Comparison of ENCODE assay signal across 8 mouse cellular contexts in genomic region chr6:125096597-125097345, GRCm38 (mm10). TPM values are rescaled to one million over a fixed set of nuclear protein-coding genes. Genes with fewer than 3 reads are reported as not detected.
DNase-seq lines count a peak whose midpoint lies in the region; ATAC-seq and TF ChIP-seq lines count a peak whose summit lies in the region.

No protein-coding gene starts in this region.

- H3K36me3 ChIP-seq in forebrain, postnatal 0 days (ENCODE audit: insufficient read depth) = peaks cover 17% of the 10 kb centered on the region
- H3K36me3 ChIP-seq in hindbrain, embryonic 13.5 days = peaks cover 36% of the 10 kb centered on the region
- H3K36me3 ChIP-seq in limb, embryonic 11.5 days (ENCODE audit: control insufficient read depth, insufficient read depth, low read length) = peaks cover 21% of the 10 kb centered on the region
- H3K36me3 ChIP-seq in midbrain, embryonic 11.5 days (ENCODE audit: control insufficient read depth, insufficient read depth, low read length) = peaks cover 17% of the 10 kb centered on the region

- H3K9ac ChIP-seq in forebrain, postnatal 0 days = peak overlapping the region; percentile 83
- peak overlapping the region; percentile 97 for H3K9ac ChIP-seq in hindbrain, embryonic 13.5 days
- H3K9ac ChIP-seq in limb, embryonic 11.5 days (ENCODE audit: low read length) = peak overlapping the region; percentile 89
- H3K9ac ChIP-seq in midbrain, embryonic 11.5 days (ENCODE audit: low read length) = peak overlapping the region; percentile 94

- H3K27me3 ChIP-seq in forebrain, postnatal 0 days (ENCODE audit: insufficient read depth, low read length) = no peaks in the 10 kb centered on the region
- H3K27me3 ChIP-seq in hindbrain, embryonic 13.5 days = no peaks in the 10 kb centered on the region
- H3K27me3 ChIP-seq in limb, embryonic 11.5 days (ENCODE audit: control insufficient read depth, insufficient read depth, low read length) = no peaks in the 10 kb centered on the region
- no peaks in the 10 kb centered on the region for H3K27me3 ChIP-seq in midbrain, embryonic 11.5 days (ENCODE audit: control insufficient read depth, insufficient read depth, low read length)

- TF ChIP-seq CTCF in brain, embryonic 14.5 days (IDR thresholded peaks at IDR 0.05; ENCODE audit: borderline replicate concordance, extremely low read depth, insufficient read depth, insufficient read length) = no peak
- TF ChIP-seq CTCF in forebrain, postnatal 0 days (IDR thresholded peaks at IDR 0.05; ENCODE audit: low read depth) = no peak

- H3K27ac ChIP-seq in forebrain, postnatal 0 days (ENCODE audit: low read depth, low read length) = peak overlapping the region; percentile 91
- H3K27ac ChIP-seq in hindbrain, embryonic 13.5 days = peak overlapping the region; percentile 96
- peak overlapping the region; percentile 95 for H3K27ac ChIP-seq in limb, embryonic 11.5 days (replicated peaks; ENCODE audit: low read depth, low read length)
- peak overlapping the region; percentile 95 for H3K27ac ChIP-seq in midbrain, embryonic 11.5 days (ENCODE audit: low read depth, low read length)

- TF ChIP-seq POLR2A in brain, embryonic 14.5 days (IDR thresholded peaks at IDR 0.05; ENCODE audit: borderline replicate concordance, extremely low read depth, insufficient read depth, insufficient read length, poor library complexity, severe bottlenecking) = no peak

- H3K9me3 ChIP-seq in forebrain, postnatal 0 days (ENCODE audit: low read length) = no peaks in the 10 kb centered on the region
- H3K9me3 ChIP-seq in hindbrain, embryonic 13.5 days = no peaks in the 10 kb centered on the region
- H3K9me3 ChIP-seq in limb, embryonic 11.5 days (ENCODE audit: control insufficient read depth, low read length) = no peaks in the 10 kb centered on the region
- H3K9me3 ChIP-seq in midbrain, embryonic 11.5 days (ENCODE audit: control insufficient read depth, low read length) = no peaks in the 10 kb centered on the region

- H3K4me2 ChIP-seq in forebrain, postnatal 0 days (ENCODE audit: low read depth) = peak overlapping the region; percentile 85
- H3K4me2 ChIP-seq in hindbrain, embryonic 13.5 days = peak overlapping the region; percentile 89
- peak overlapping the region; percentile 94 for H3K4me2 ChIP-seq in limb, embryonic 11.5 days (ENCODE audit: low read depth, severe bottlenecking)
- peak overlapping the region; percentile 97 for H3K4me2 ChIP-seq in midbrain, embryonic 11.5 days

- under 1% methylated on average over 38 of the region's 44 CpGs for WGBS in forebrain, postnatal 0 days
- under 1% methylated on average over 36 of the region's 44 CpGs for WGBS in hindbrain, embryonic 13.5 days
- WGBS in limb, embryonic 11.5 days = 0% methylated on average over 40 of the region's 44 CpGs
- 1% methylated on average over 43 of the region's 44 CpGs for WGBS in midbrain, embryonic 11.5 days

- no peak; the same call in 1 of the 2 replicates for ATAC-seq in cerebellum, adult (ENCODE audit: insufficient number of reproducible peaks, low FRiP score, low TSS enrichment)
- ATAC-seq in forebrain, postnatal 0 days = peak; percentile 30
- peak; percentile 41 for ATAC-seq in hindbrain, embryonic 13.5 days (ENCODE audit: low FRiP score)
- peak; percentile 36 for ATAC-seq in limb, embryonic 11.5 days (ENCODE audit: insufficient number of reproducible peaks, low FRiP score, low TSS enrichment, low read depth)
- ATAC-seq in midbrain, embryonic 11.5 days (ENCODE audit: low FRiP score) = peak; percentile 65

- H3K4me1 ChIP-seq in forebrain, postnatal 0 days (ENCODE audit: insufficient read depth) = peaks cover 27% of the 10 kb centered on the region
- peaks cover 34% of the 10 kb centered on the region for H3K4me1 ChIP-seq in hindbrain, embryonic 13.5 days (replicated peaks)
- H3K4me1 ChIP-seq in limb, embryonic 11.5 days (ENCODE audit: control insufficient read depth, insufficient read depth, low read length) = peaks cover 26% of the 10 kb centered on the region
- H3K4me1 ChIP-seq in midbrain, embryonic 11.5 days (ENCODE audit: control insufficient read depth, insufficient read depth, low read length) = peaks cover 29% of the 10 kb centered on the region

- H3K4me3 ChIP-seq in forebrain, postnatal 0 days (ENCODE audit: low read depth, low read length) = peak overlapping the region; percentile 90
- peak overlapping the region; percentile 98 for H3K4me3 ChIP-seq in hindbrain, embryonic 13.5 days
- H3K4me3 ChIP-seq in limb, embryonic 11.5 days (ENCODE audit: low read depth, low read length) = peak overlapping the region; percentile 100
- H3K4me3 ChIP-seq in midbrain, embryonic 11.5 days (ENCODE audit: low read depth, low read length) = peak overlapping the region; percentile 62

- DNase-seq in cerebellum, adult 11 months = peak; percentile 70
- DNase-seq in brain, embryonic 14.5 days (ENCODE audit: low read depth) = peak; percentile 70
- peak; percentile 39 for DNase-seq in forebrain, postnatal 0 days
- DNase-seq in limb, embryonic 11.5 days (ENCODE audit: low spot score) = peak; percentile 68
- peak; percentile 92 for DNase-seq in midbrain, embryonic 11.5 days (ENCODE audit: low spot score, missing footprints)
- DNase-seq in spleen, postnatal 10 days (ENCODE audit: low spot score in 2 of 2) = peak; percentile 71 to 74

RNA-seq across cellular contexts. Expression of gene Chd4, which starts 1.0 kb away (rescaled TPM):
- 69.8 and 142 TPM in 2 replicates for polyA plus RNA-seq in brain, embryonic 14.5 days (2012; rRNA removed)
- 121 and 141 TPM in 2 replicates for total RNA-seq in forebrain, postnatal 0 days (2014; rRNA removed)
- 53.3 and 72.6 TPM in 2 replicates for polyA plus RNA-seq in forebrain, postnatal 0 days (2015; fragmentation: Nextera tagmentation; extraction: Ambion mirVana)
- 123 and 126 TPM in 2 replicates for polyA plus RNA-seq in hindbrain, embryonic 13.5 days (2015; fragmentation: Nextera tagmentation; extraction: Ambion mirVana)
- polyA plus RNA-seq in limb, embryonic 11.5 days (2014; fragmentation: Nextera tagmentation; extraction: Ambion mirVana) = 110 and 117 TPM in 2 replicates
- 96.9 and 99.3 TPM in 2 replicates for polyA plus RNA-seq in midbrain, embryonic 11.5 days (2014; fragmentation: Nextera tagmentation; extraction: Ambion mirVana)

RNA-seq across cellular contexts. Expression of gene Lpar5, which starts 29.1 kb away (rescaled TPM):
- polyA plus RNA-seq in brain, embryonic 14.5 days (2012; rRNA removed) = 1.0 and 1.2 TPM in 2 replicates
- total RNA-seq in forebrain, postnatal 0 days (2014; rRNA removed) = 0.38 and 0.71 TPM in 2 replicates
- polyA plus RNA-seq in forebrain, postnatal 0 days (2015; fragmentation: Nextera tagmentation; extraction: Ambion mirVana) = 0.59 and 0.61 TPM in 2 replicates
- 0.55 and 0.65 TPM in 2 replicates for polyA plus RNA-seq in hindbrain, embryonic 13.5 days (2015; fragmentation: Nextera tagmentation; extraction: Ambion mirVana)
- 0.32 TPM in 1 of 2 replicates, not detected in the other for polyA plus RNA-seq in limb, embryonic 11.5 days (2014; fragmentation: Nextera tagmentation; extraction: Ambion mirVana)
- 0.11 TPM in 1 of 2 replicates, not detected in the other for polyA plus RNA-seq in midbrain, embryonic 11.5 days (2014; fragmentation: Nextera tagmentation; extraction: Ambion mirVana)

RNA-seq across cellular contexts. Expression of gene Nop2, which starts 34.9 kb away (rescaled TPM):
- polyA plus RNA-seq in brain, embryonic 14.5 days (2012; rRNA removed) = 32.6 and 34.6 TPM in 2 replicates
- total RNA-seq in forebrain, postnatal 0 days (2014; rRNA removed) = 47.2 and 56.0 TPM in 2 replicates
- polyA plus RNA-seq in forebrain, postnatal 0 days (2015; fragmentation: Nextera tagmentation; extraction: Ambion mirVana) = 39.6 and 43.5 TPM in 2 replicates
- polyA plus RNA-seq in hindbrain, embryonic 13.5 days (2015; fragmentation: Nextera tagmentation; extraction: Ambion mirVana) = 47.9 and 48.6 TPM in 2 replicates
- polyA plus RNA-seq in limb, embryonic 11.5 days (2014; fragmentation: Nextera tagmentation; extraction: Ambion mirVana) = 71.4 and 76.3 TPM in 2 replicates
- polyA plus RNA-seq in midbrain, embryonic 11.5 days (2014; fragmentation: Nextera tagmentation; extraction: Ambion mirVana) = 55.1 and 58.4 TPM in 2 replicates

RNA-seq across cellular contexts. Expression of gene Acrbp, which starts 47.3 kb away (rescaled TPM):
- polyA plus RNA-seq in brain, embryonic 14.5 days (2012; rRNA removed) = 29.5 and 32.6 TPM in 2 replicates
- total RNA-seq in forebrain, postnatal 0 days (2014; rRNA removed) = 11.3 and 12.2 TPM in 2 replicates
- 11.4 and 13.8 TPM in 2 replicates for polyA plus RNA-seq in forebrain, postnatal 0 days (2015; fragmentation: Nextera tagmentation; extraction: Ambion mirVana)
- polyA plus RNA-seq in hindbrain, embryonic 13.5 days (2015; fragmentation: Nextera tagmentation; extraction: Ambion mirVana) = 17.5 and 19.7 TPM in 2 replicates
- 13.3 and 16.1 TPM in 2 replicates for polyA plus RNA-seq in limb, embryonic 11.5 days (2014; fragmentation: Nextera tagmentation; extraction: Ambion mirVana)
- polyA plus RNA-seq in midbrain, embryonic 11.5 days (2014; fragmentation: Nextera tagmentation; extraction: Ambion mirVana) = 9.2 and 10.8 TPM in 2 replicates

RNA-seq across cellular contexts. Expression of gene Iffo1, which starts 48.3 kb away (rescaled TPM):
- polyA plus RNA-seq in brain, embryonic 14.5 days (2012; rRNA removed) = 29.9 TPM in 2 replicates
- total RNA-seq in forebrain, postnatal 0 days (2014; rRNA removed) = 24.6 and 28.8 TPM in 2 replicates
- 12.8 and 18.3 TPM in 2 replicates for polyA plus RNA-seq in forebrain, postnatal 0 days (2015; fragmentation: Nextera tagmentation; extraction: Ambion mirVana)
- polyA plus RNA-seq in hindbrain, embryonic 13.5 days (2015; fragmentation: Nextera tagmentation; extraction: Ambion mirVana) = 17.2 and 19.7 TPM in 2 replicates
- polyA plus RNA-seq in limb, embryonic 11.5 days (2014; fragmentation: Nextera tagmentation; extraction: Ambion mirVana) = 12.7 and 14.5 TPM in 2 replicates
- 8.4 and 8.6 TPM in 2 replicates for polyA plus RNA-seq in midbrain, embryonic 11.5 days (2014; fragmentation: Nextera tagmentation; extraction: Ambion mirVana)

Comparison
In these comparisons a context has a peak if more than half of its experiments do, and no peak if none do; other contexts are left out.
1. DNase-seq: peak in every context shown above with its lines; median percentile 92 in midbrain, embryonic 11.5 days; 72 in spleen, postnatal 10 days; 70 in cerebellum, adult 11 months; 70 in brain, embryonic 14.5 days; 68 in limb, embryonic 11.5 days; 39 in forebrain, postnatal 0 days.